Mouse (Mus musculus) c-Kit-negative CD71-positive TER-119-positive erythroid progenitor cells, embryonic 14.5 days (primary cell): ENCODE results near the gene Prrt4.
"Not testable (repeated sequence)": the region's sequence is repeated elsewhere in the genome, so short reads cannot be mapped to it uniquely, and the experiment has no call there.

Experiments
- DNase-seq: peaks from one replicate; pipeline ENCODE4 v3.0.0-alpha.2; 2013; ENCODE audit warnings: low read depth, low spot score

The Prrt4 gene

GRCm38 (mm10) chr6:29198309-29199222 is 19.2 kb upstream of the Prrt4 start:
- DNase-seq: no peak

DNA sequence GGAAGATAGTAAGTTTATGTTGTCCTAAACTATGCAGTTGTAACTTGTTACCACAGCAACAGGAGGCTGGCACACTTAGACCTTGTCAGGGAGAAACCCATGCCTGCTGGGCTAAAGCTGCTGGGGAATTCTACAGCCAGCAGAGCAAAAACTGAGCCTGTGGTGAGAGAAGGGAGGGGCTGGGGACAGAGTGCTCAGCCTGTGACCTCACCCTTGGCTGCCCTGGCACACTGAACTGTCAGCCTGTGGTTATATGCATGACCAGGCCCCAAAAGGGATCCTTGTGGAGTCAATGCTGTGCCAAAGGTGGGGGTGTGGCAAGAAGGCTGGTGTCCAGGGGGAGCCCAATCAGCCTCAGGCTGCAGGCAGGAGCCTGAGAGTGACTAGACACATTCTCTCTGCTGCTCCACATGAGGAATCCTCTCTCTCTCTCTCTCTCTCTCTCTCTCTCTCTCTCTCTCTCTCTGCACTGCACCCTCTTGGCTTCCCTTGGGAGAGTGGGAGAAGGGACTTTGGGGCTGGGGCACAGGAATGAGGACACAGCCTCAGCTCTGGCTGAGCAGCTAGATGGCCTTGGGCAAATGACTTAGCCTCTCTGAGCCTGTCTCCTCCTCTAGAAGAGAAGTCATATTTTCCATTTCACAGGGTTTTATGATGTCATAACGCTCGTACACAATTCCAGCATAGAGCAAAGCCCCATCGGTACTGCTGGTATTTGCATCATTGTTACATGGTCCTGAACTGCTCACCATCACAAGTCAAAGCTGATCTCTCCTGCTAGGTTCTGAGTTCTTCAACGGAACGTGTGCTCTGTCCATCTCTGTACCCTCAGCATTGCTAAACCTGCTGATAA is 16.7 kb upstream of the Prrt4 start:
- no peak for DNase-seq

DNA sequence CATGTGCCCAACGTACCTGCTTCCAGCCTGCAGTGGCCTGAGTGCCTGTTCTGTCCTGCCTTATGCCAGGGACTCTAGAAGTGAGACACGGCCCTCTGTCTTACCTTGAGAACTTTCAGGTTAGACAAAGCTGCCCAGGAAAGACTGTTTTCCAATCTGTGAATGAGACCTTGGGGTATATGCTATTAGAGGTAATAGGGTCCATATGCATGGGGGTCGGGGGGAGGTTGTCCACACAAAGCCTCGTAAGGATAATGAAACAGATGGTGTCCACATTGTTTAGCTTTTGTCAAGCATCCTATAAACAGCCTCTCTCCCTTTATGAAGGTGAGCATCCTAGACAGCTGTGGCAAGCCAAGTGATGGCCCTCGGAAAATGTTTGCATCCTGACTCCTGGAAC is 15.8 kb upstream of the Prrt4 start:
- no peak for DNase-seq

DNA sequence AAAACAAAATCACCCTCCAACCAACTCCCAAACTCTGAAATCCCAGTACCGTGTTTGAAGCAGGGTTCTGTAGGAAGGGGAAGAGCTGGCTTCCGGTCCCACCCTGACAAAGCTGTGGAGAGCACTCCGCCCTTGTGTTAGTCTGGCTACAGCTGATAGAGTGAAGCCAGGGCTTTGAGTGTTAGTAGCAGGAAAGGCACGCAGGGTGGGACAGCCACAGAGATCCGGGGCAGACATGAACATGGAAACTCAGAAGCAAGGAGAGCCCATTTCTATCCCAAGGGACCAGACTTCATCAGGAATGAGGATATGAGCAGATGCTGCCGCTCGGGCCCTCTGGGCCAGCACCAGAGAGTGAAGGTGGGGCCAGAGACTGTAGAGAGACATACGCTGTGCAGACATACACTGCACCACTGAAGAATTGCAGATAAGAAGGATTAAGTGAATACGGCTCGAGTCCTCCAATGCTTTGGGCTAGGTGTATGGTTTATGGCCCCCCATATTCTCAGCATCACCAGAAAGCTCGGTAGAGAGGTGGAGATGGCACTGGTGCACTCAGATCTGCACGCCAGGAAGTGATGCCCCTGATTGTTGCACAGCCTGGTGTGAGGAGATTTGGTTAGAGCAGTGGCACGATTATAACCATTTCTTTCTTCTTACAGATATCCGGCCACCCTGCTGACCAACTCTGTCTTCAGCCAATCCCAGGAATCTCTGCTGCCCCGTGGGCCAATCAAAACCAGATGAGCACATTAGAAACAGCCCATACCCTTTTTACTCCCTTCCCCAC is 14.8 kb upstream of the Prrt4 start:
- no peak for DNase-seq

DNA sequence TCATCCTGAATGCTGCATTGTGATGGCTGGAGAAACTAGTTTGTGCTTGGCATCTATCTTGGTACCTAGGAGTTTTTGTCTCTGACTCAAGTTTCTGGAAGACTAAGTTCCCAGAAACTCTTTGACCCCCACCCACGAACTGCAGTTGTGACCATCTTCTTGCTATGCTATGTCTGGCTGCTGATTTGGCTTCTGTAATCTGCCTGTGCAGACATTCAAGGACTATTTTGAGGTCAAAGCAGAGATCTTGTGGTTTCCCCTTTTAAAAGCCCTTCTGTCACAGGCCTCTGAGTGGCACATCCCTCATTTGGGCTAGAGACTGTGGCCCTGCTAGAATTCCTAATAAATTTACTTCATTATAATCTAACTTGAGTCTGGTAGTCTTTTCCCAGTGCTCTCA is 8.6 kb upstream of the Prrt4 start:
- DNase-seq: no peak

GRCm38 (mm10) chr6:29179843-29180242 is 459 bp upstream of the Prrt4 start:
- DNase-seq: no peak

- no peak for DNase-seq
Observed at GRCm38 (mm10) chr6:29177901-29178879, 1.2 kb downstream of the Prrt4 start.

GRCm38 (mm10) chr6:29175113-29175512 is 4.3 kb downstream of the Prrt4 start:
- DNase-seq: no peak

DNA sequence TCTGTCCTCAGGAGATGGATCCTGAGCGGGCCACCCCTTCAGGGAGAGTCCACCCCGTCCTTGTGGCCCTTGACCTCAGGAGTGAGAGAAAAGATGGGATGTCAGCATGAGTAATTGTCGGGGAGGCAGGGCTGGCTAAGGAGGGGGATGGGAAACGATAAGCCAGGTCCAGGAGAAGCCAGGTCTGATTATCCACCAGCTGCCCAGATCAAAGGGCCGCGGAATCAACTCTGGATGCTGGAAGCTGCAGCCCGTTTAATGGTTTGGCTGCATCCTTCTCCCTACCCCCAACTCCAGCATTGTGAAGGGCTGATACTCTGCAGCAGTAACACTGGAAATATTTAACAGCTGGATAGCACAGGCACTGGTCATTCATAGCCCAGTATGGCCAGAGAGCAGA is 5.0 kb downstream of the Prrt4 start:
- DNase-seq: no peak

DNA sequence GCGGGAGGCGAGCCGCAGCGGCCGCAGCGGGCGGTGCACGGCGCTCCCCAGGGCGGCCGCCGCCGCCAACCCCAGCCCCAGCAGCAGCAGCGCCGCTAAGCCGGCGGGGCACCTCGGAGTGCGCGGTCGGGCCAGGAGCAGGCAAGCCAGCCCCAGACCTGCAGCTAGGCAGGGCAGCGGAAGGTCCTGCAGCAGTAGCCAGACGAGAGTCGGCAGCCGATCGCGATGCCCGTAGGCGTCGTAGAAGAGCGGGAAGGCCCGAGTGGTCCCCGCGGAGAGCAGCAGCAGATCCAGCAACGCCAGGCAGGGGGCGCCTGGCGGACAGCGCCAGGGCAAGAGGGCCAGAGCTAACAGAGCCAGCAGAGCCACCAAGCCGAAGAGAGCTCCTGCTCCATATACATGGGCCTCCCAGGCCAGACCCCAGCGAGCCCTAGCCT is 8.4 kb downstream of the Prrt4 start:
- no peak for DNase-seq

GRCm38 (mm10) chr6:29170063-29170921 is 9.1 kb downstream of the Prrt4 start:
- DNase-seq: no peak

DNA sequence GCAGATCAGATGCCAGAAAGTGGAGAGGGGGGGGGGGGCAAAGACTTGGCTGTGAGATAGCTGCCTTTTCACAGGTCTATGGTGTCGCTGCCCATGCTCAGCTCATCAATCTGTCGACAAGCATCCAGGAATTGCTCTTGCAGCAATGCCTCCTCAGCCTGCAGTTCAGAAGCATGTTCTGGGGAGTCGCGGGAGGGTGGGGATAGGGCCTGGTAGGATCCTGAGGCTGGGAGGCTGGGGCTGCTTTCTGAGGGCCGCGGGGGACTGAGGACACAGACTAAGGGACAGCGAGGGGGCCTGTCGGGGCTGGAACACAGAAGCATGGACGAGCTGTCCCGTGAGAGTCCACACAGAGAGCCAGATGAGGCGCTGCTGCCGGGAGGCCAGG is 9.7 kb downstream of the Prrt4 start:
- no peak for DNase-seq

DNA sequence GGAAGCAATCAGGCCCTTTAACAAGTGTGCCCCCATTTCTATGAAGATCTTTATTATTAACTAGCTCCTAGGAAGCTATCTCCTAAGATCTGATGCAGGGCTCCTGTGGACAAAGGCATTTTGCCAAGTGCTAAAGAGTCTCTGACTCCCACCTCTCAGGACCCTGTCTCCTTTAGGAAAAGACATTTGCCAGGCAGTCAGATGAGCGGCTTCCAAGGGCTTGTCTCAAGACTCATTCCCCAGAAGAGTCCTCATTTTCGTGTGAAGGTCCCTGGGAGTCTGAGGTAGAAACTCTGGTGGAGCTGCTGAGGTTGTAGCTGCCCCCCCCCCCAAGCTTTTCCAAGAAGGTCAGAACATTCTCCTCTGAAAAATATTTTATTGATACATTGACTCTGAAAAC is 10.5 kb downstream of the Prrt4 start:
- no peak for DNase-seq

GRCm38 (mm10) chr6:29166196-29166595 is 13.2 kb downstream of the Prrt4 start:
- no peak for DNase-seq

- peak; percentile 77 for DNase-seq
Observed at GRCm38 (mm10) chr6:29164314-29165244, 14.8 kb downstream of the Prrt4 start, which contains the start of gene Rbm28. Rbm28 (minus strand) TSS chr6:29165006.

DNA sequence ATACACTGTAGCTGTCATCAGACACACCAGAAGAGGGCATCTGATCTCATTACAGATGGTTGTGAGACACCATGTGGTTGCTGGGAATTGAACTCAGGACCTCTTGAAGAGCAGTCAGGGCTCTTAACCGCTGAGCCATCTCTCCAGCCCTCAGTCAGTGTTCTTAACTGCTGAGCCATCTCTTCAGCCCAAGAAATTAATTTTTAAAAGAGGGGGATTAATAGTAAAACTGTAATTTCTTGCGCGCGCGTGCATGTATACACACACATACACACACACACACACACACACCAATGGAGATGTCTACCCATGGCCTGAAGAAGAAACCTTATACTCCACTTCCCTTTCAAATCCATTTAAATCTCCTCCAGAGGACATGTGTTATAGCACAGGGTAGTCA is 18.1 kb downstream of the Prrt4 start:
- DNase-seq: not testable (repeated sequence)

DNA sequence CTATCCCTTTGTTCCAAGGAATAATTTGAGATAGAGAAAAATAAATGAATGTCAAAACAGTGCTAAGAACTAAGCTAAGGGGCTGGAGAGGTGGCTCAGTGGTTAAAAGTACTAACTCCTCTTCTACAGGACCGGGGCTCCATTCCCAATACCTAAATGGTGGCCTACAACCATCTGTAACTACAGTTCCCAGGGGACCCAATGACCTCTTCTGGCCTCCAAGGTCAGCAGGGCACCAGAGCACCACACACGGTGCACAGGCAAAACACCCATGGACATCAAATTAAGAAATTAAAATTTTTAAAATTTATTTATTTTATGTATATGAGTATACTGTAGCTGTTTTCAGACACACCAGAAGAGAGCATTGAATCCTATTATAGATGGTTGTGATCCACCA is 18.6 kb downstream of the Prrt4 start:
- DNase-seq: no peak

- DNase-seq: no peak
Observed at GRCm38 (mm10) chr6:29156326-29156725, 23.1 kb downstream of the Prrt4 start.
